Mouse (Mus musculus) E14TG2a.4 (cell line): ENCODE measurements around the gene Col25a1.

Experiments
- CTCF ChIP-seq: conservative IDR thresholded peaks from 2 replicates; pipeline ENCODE4 v1.5.1; 2014; ENCODE audit warnings: low read length
- NANOG ChIP-seq: IDR thresholded peaks from 2 replicates; pipeline ENCODE4 v1.6.1; 2014; ENCODE audit warnings: borderline replicate concordance, low read length, mixed read lengths

GRCm38 (mm10) chr3:130545995-130546394 lies 414.7 kb downstream of the Col25a1 start:
- no peak for TF ChIP-seq CTCF
- no peak for TF ChIP-seq NANOG
